Mouse (Mus musculus) lung, embryonic 16.5 days (tissue): ENCODE data around the gene Kirrel3. TPM values are rescaled to one million over a fixed set of nuclear protein-coding genes. Genes with fewer than 3 reads are reported as not detected.

Experiments used
- ATAC-seq: fragments of 200-750 bp; cut with Nextera tagmentation; 2 replicates; pipeline ENCODE4 v1.8.0; 2017; ENCODE audit warnings: low read depth, mild to moderate bottlenecking, moderate library complexity
- H3K27ac ChIP-seq: fragments of 300-500 bp; sonication (generic); 2 replicates; pipeline ENCODE4 v1.5.1; 2014; ENCODE audit warnings: mild to moderate bottlenecking, control low read depth, low read length
- H3K27me3 ChIP-seq: fragments of 300-500 bp; sonication (generic); 2 replicates; pipeline ENCODE4 v1.6.1; 2014; ENCODE audit warnings: low read depth, low read length, mixed read lengths; ENCODE audit not compliant: control insufficient read depth, insufficient read depth
- H3K36me3 ChIP-seq: fragments of 300-500 bp; sonication (generic); 2 replicates; pipeline ENCODE4 v1.6.1; 2014; ENCODE audit warnings: low read length; ENCODE audit not compliant: control insufficient read depth, insufficient read depth
- H3K4me1 ChIP-seq: fragments of 300-500 bp; sonication (generic); replicated peaks from 2 replicates; pipeline ENCODE4 v1.6.1; 2014; ENCODE audit warnings: low read length, mixed read lengths; ENCODE audit not compliant: control insufficient read depth, insufficient read depth
- H3K4me2 ChIP-seq: fragments of 300-500 bp; sonication (generic); 2 replicates; pipeline ENCODE4 v1.6.1; 2014; ENCODE audit warnings: low read depth, low read length, control low read depth
- H3K4me3 ChIP-seq: fragments of 300-500 bp; sonication (generic); 2 replicates; pipeline ENCODE4 v1.5.1; 2014; ENCODE audit warnings: mild to moderate bottlenecking, low read length, control low read depth
- H3K9ac ChIP-seq: fragments of 300-500 bp; sonication (generic); 2 replicates; pipeline ENCODE4 v1.6.1; 2014; ENCODE audit warnings: low read length, control low read depth
- H3K9me3 ChIP-seq: fragments of 300-500 bp; sonication (generic); 2 replicates; pipeline ENCODE4 v1.6.1; 2016; ENCODE audit warnings: low read length; ENCODE audit not compliant: control insufficient read depth
- WGBS: fragments of 180-500 bp; shearing (Covaris S2); extraction: QIAGEN DNeasy Blood & Tissue Kit; methylation state at CpG from one replicate; pipeline ENCODE4 v1.1.7; 2014; 5-methylcytosine and 5-hydroxymethylcytosine counted together
- polyA plus RNA-seq: library from polyadenylated mRNA; unstranded; fragments of >200 nt; fragmentation: Nextera tagmentation; extraction: Ambion mirVana; gene quantifications from 2 replicates; pipeline ENCODE4 v1.2.1, GENCODE M21; 2015

The Kirrel3 gene
- polyA plus RNA-seq = 1.2 and 1.5 TPM in 2 replicates

- Histone ChIP-seq H3K4me3 (peak within 1 kb of the TSS; percentile 50), H3K36me3 (no peaks in the 10 kb centered on the region), H3K4me2 (peak within 1 kb of the TSS; percentile 56), H3K9me3 (no peaks in the 10 kb centered on the region), H3K27me3 (peaks cover 54% of the 10 kb centered on the region), H3K4me1 (peaks cover 3% of the 10 kb centered on the region), H3K27ac (no peak within 1 kb of the TSS), H3K9ac (peak within 1 kb of the TSS; percentile 31; the same call in 1 of the 2 replicates)
- under 1% methylated on average over 35 of the region's 35 CpGs for WGBS
- ATAC-seq = peak; percentile 65
Measured at GRCm38 (mm10) chr9:34485759-34486431, at the start of gene Kirrel3. Gene Kirrel3 (plus strand): TSS chr9:34485894.

GRCm38 (mm10) chr9:34440721-34441120, 45.0 kb upstream of the Kirrel3 start:
- Histone ChIP-seq H3K4me1 (no peaks in the 10 kb centered on the region), H3K27ac (no peak overlapping the region), H3K9me3 (no peaks in the 10 kb centered on the region), H3K4me2 (no peak overlapping the region), H3K9ac (no peak overlapping the region), H3K27me3 (no peaks in the 10 kb centered on the region), H3K36me3 (no peaks in the 10 kb centered on the region), H3K4me3 (no peak overlapping the region)
- no peak for ATAC-seq
- 75% methylated on average over 4 of the region's 4 CpGs for WGBS

DNA sequence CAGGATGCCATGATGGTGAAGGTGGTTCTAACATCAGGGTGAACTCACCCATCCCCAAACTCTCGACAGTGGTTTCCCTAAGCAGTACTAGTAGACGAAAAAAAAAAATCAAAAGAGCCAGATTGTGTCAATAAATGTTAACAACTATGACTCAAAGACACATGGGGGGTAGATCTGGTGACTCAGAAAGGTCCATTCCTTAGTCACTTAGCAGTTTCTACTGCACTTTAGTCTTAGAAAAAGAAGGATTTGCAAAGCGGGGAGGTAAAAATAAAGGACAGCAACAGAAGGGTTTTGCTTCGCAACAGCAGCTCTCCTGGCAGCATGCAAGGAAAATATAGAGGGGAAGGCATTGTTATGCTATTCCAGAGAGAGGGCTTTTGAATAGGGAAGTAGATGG, 41.7 kb upstream of the Kirrel3 start:
- H3K9ac ChIP-seq = no peak overlapping the region
- 64% methylated on average over 4 of the region's 4 CpGs for WGBS
- no peaks in the 10 kb centered on the region for H3K4me1 ChIP-seq
- H3K27me3 ChIP-seq = no peaks in the 10 kb centered on the region
- no peak overlapping the region for H3K27ac ChIP-seq
- no peaks in the 10 kb centered on the region for H3K9me3 ChIP-seq
- H3K4me3 ChIP-seq = no peak overlapping the region
- no peak overlapping the region for H3K4me2 ChIP-seq
- no peak for ATAC-seq
- no peaks in the 10 kb centered on the region for H3K36me3 ChIP-seq

DNA sequence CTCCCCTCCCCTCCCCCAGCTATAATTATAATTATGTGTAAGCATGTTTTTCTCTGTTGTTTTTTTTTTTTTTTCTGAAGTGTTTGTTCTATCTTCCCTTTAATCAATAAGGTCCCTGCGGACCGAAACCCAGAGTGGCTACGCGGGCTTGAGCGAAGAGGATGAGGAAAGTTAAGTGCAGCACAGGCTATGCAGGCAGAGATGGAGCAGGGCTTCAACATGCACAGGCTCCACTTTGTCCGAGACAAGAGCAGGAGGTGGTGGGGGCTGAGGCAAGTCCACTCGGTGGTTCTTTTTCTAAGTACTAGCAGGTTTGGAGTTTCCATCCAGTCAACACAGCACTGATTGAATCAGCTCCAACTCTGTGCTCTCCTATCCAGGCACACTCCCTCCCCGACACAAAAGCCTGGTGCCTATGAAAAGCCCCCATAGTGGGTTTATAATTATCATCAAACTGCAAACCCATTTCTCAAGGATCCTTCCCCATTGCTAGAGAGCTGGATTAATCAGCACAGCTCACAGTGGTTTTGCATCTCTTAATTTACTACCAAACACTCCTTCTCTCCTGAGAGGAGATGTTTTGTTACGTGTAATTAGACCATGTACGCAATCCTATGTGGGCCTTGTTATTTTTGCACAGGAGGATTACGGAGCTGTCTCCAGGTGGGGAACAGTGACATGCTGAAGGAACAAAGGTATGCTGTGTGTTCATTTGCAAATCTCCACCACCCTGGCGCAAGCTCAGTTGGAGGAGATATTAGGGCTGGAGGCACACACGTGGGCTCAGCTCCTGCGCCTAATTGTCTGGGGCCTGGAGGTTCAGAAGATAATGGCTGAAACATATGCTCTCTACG, 39.0 kb upstream of the Kirrel3 start:
- Histone ChIP-seq H3K36me3 (no peaks in the 10 kb centered on the region), H3K27me3 (no peaks in the 10 kb centered on the region), H3K9me3 (no peaks in the 10 kb centered on the region), H3K9ac (no peak overlapping the region), H3K27ac (no peak overlapping the region), H3K4me3 (no peak overlapping the region), H3K4me2 (no peak overlapping the region), H3K4me1 (no peaks in the 10 kb centered on the region)
- no peak for ATAC-seq
- 77% methylated on average over 15 of the region's 15 CpGs for WGBS

DNA sequence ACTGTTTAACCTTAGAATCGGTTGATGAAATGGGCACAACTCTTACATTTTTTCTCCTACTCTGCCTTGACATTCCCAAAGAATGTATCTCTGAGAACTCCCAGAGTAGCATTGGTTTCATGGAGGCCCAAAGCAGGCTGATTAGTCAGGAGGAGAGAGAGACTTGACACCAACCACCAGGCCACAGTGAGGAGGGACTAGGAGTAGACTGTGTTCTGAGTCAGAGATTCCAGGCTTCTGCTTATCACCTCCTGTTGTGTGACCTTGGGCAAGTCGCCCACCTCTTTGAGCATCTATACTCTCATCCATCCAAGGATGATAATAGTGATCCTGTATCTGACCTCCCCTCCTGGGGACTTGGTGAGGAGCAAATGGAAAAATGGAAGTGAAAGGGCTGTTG, 38.0 kb upstream of the Kirrel3 start:
- H3K27me3 ChIP-seq = no peaks in the 10 kb centered on the region
- H3K9ac ChIP-seq = no peak overlapping the region
- H3K4me2 ChIP-seq = no peak overlapping the region
- 67% methylated on average over 2 of the region's 2 CpGs for WGBS
- no peak for ATAC-seq
- no peak overlapping the region for H3K27ac ChIP-seq
- no peaks in the 10 kb centered on the region for H3K4me1 ChIP-seq
- no peak overlapping the region for H3K4me3 ChIP-seq
- H3K9me3 ChIP-seq = no peaks in the 10 kb centered on the region
- no peaks in the 10 kb centered on the region for H3K36me3 ChIP-seq

DNA sequence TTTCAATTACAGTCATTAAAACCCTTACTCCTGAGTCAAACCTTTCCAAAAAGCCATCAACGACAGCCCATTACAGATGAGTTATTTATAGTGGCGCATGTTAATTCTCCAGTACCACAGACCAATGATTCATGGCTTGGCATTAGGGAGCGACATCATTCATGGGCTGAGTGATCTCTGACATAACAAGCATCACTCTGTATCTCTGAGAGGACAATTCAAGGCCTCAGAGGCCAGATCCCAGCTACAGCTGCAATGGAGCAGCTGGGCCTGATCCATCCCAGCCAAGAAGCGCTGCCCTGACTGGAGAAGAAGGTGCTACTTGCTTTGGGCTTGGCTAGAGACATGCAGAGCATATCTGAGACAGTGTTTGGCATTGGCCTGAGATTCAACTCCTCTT, 37.2 kb upstream of the Kirrel3 start:
- H3K27ac ChIP-seq = no peak overlapping the region
- ATAC-seq = no peak
- 66% methylated on average over 4 of the region's 4 CpGs for WGBS

DNA sequence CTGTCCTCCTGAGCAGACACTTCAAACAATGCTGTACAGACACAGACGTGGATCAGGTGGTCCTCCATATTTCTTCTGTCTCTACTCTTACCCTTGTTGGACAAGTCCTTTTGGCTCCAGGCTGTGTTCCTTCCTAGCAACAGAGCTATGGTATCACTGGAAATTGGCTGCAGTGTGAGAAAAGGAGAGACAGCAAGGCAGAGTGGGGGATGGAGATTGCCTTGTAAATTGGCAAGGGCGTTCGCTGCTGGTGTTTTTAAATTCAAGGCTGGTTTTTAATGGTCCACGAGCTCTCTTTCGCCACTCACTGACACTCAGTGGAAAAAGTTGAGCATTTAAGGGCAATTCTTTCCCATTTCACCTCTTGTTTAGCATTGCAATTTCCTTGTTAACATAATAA, 27.5 kb upstream of the Kirrel3 start:
- no peaks in the 10 kb centered on the region for H3K9me3 ChIP-seq
- H3K27ac ChIP-seq = no peak overlapping the region
- ATAC-seq = no peak
- 59% methylated on average over 5 of the region's 5 CpGs for WGBS
- H3K27me3 ChIP-seq = no peaks in the 10 kb centered on the region
- H3K4me3 ChIP-seq = no peak overlapping the region
- no peaks in the 10 kb centered on the region for H3K36me3 ChIP-seq
- no peak overlapping the region for H3K4me2 ChIP-seq
- no peak overlapping the region for H3K9ac ChIP-seq
- no peaks in the 10 kb centered on the region for H3K4me1 ChIP-seq

More for the DNA sequence above, 37.2 kb upstream of the Kirrel3 start:
- no peaks in the 10 kb centered on the region for H3K9me3 ChIP-seq
- H3K4me1 ChIP-seq = no peaks in the 10 kb centered on the region
- no peaks in the 10 kb centered on the region for H3K36me3 ChIP-seq
- no peaks in the 10 kb centered on the region for H3K27me3 ChIP-seq
- no peak overlapping the region for H3K4me3 ChIP-seq
- no peak overlapping the region for H3K9ac ChIP-seq
- no peak overlapping the region for H3K4me2 ChIP-seq

- H3K27me3 ChIP-seq = no peaks in the 10 kb centered on the region
- ATAC-seq = no peak
- H3K4me1 ChIP-seq = no peaks in the 10 kb centered on the region
- H3K36me3 ChIP-seq = no peaks in the 10 kb centered on the region
- H3K9ac ChIP-seq = no peak overlapping the region
- H3K9me3 ChIP-seq = no peaks in the 10 kb centered on the region
- 50% methylated on average over 5 of the region's 5 CpGs for WGBS
- no peak overlapping the region for H3K4me3 ChIP-seq
- H3K27ac ChIP-seq = no peak overlapping the region
- H3K4me2 ChIP-seq = no peak overlapping the region
Measured at GRCm38 (mm10) chr9:34459968-34460367, 25.7 kb upstream of the Kirrel3 start.

GRCm38 (mm10) chr9:34463666-34464065, 22.0 kb upstream of the Kirrel3 start:
- no peaks in the 10 kb centered on the region for H3K36me3 ChIP-seq
- no peaks in the 10 kb centered on the region for H3K4me1 ChIP-seq
- no peak for ATAC-seq
- H3K27me3 ChIP-seq = no peaks in the 10 kb centered on the region
- WGBS = 40% methylated on average over 2 of the region's 2 CpGs
- no peak overlapping the region for H3K27ac ChIP-seq
- no peak overlapping the region for H3K4me2 ChIP-seq
- H3K4me3 ChIP-seq = no peak overlapping the region
- no peak overlapping the region for H3K9ac ChIP-seq
- no peaks in the 10 kb centered on the region for H3K9me3 ChIP-seq
